ENCODE assay signal across 18 mouse cellular contexts in the genomic region with DNA sequence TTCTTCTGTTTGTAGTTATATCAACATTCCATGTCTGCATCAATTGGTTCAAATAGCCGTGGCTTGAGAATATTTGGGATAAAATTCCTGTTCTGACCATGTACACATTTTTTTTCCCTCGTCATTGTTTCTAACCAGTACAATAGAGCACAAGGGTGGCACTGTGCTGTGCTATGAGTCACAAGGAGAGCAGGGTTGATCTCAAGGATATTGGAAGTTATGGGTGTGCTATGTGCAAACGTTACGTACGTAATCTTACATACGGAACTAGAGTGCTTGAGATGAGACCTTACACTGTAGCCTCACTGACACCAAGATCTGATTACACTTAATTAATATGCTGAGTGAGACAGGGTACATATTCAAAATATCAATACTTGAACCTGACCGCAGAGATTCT.
"Had no signal": no experiment of that assay in that cellular context is flagged by ENCODE, and none has a peak within 500 bp of the region (broad histone marks: within the 10 kb centered on the region; RNA-seq: fewer than 3 reads in every experiment).

No protein-coding gene starts in this region.

- H3K4me1 ChIP-seq: stomach, embryonic 15.5 days had no signal

- H3K4me3 ChIP-seq: midbrain, embryonic 10.5 days; midbrain, embryonic 12.5 days; myocyte; neural tube, embryonic 13.5 days; neural tube, embryonic 15.5 days; stomach, embryonic 15.5 days had no signal

- H3K9ac ChIP-seq: liver, embryonic 14.5 days; lung, embryonic 14.5 days; midbrain, embryonic 12.5 days; neural tube, embryonic 13.5 days; neural tube, embryonic 15.5 days; stomach, embryonic 15.5 days had no signal

- H3K27ac ChIP-seq: liver, embryonic 14.5 days; midbrain, embryonic 10.5 days; midbrain, embryonic 12.5 days; neural tube, embryonic 13.5 days; neural tube, embryonic 15.5 days had no signal

- H3K36me3 ChIP-seq: midbrain, embryonic 10.5 days; midbrain, embryonic 12.5 days; neural tube, embryonic 13.5 days; neural tube, embryonic 15.5 days; stomach, embryonic 15.5 days had no signal

- H3K27me3 ChIP-seq: midbrain, embryonic 12.5 days; neural tube, embryonic 13.5 days; neural tube, embryonic 15.5 days; stomach, embryonic 15.5 days had no signal

- ATAC-seq: midbrain, embryonic 16.5 days had no signal

- DNase-seq: lung, adult 18-20 months; lung, embryonic 14.5 days; lung, postnatal 10 days; lung, postnatal 4 days; midbrain, embryonic 14.5 days; right cerebral cortex, postnatal 14 days; spleen, adult 18-20 months; thymus, adult 2 months; thymus, postnatal 25 days; thymus, postnatal 4 days had no signal

- H3K4me2 ChIP-seq: lung, embryonic 14.5 days; midbrain, embryonic 12.5 days; neural tube, embryonic 13.5 days; neural tube, embryonic 15.5 days; stomach, embryonic 15.5 days had no signal

- H3K9me3 ChIP-seq: midbrain, embryonic 10.5 days; midbrain, embryonic 12.5 days; neural tube, embryonic 13.5 days; neural tube, embryonic 15.5 days; stomach, embryonic 15.5 days had no signal
